Mouse (Mus musculus): ENCODE data around the gene Ctf1. TPM values are rescaled to one million over a fixed set of nuclear protein-coding genes. Genes with fewer than 3 reads are reported as not detected.
A peak's percentile ranks its signal among the peaks of the same experiment; 100 is the strongest.

The Ctf1 gene
- polyA plus RNA-seq (2016; fragmentation: Nextera tagmentation; extraction: Ambion mirVana): 6.7 and 8.3 TPM in 2 replicates

DNA sequence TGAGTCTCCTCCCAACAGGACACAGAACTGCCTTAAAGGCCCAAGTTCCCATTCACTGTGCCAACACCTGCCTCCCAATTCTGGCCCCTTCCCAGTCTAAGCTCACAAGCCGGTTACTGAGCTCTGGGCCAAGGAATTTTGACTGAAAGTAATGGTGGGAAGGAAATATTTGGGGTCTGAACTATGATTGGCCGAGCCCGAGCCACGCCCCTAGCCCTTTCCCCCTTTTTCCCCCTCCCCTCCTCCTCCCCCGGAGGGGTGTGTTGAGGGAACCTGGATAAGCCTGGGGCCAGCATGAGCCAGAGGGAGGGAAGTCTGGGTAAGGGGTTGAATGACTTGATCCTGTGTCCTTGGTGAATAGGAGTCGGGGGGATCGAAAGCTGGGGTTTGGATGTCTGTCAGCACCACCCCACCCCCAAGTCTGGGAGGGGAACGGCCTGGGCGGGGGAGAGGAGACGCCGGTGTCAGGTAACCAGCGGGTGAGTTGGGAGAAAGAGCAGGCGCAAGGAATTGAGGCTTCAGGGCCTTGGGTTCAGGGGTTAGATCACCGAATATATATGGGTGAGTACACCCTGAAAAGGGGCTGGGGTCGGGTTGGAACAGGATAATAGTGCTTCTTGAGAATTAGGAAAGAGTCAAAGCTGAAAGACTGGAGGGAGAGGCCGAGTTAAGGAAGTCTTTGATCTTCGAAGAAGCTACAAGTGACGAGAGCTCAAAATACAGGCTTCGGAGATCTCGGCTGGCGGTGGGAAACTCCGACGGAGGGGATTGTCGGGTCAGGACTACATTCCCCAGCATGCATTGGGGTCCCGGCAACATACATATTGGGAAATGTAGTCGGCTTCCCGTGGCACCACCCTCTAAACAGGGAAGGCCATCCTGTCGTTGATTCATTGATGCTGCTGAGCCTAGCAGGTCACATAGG, at the start of gene Ctf1:
Ctf1 (plus strand) TSS at position 276 of the 925 bp plus-strand sequence.
- H3K4me1 ChIP-seq: peaks cover 39% of the 10 kb centered on the region
- H3K4me2 ChIP-seq: peak within 1 kb of the TSS; percentile 57
- H3K27ac ChIP-seq: peak within 1 kb of the TSS; percentile 85
- peak within 1 kb of the TSS; percentile 31 for H3K4me3 ChIP-seq (replicated peaks)
- H3K9ac ChIP-seq: 0 out of 2 replicates have a peak within 1 kb of the TSS, but pooled peaks have one; percentile 21
- no peaks in the 10 kb centered on the region for H3K27me3 ChIP-seq
- no peaks in the 10 kb centered on the region for H3K9me3 ChIP-seq
- no peaks in the 10 kb centered on the region for H3K36me3 ChIP-seq (replicated peaks)
- 2% methylated on average over 28 of the region's 28 CpGs for WGBS
- ATAC-seq (ENCODE audit: low FRiP score): peak; percentile 47

DNA sequence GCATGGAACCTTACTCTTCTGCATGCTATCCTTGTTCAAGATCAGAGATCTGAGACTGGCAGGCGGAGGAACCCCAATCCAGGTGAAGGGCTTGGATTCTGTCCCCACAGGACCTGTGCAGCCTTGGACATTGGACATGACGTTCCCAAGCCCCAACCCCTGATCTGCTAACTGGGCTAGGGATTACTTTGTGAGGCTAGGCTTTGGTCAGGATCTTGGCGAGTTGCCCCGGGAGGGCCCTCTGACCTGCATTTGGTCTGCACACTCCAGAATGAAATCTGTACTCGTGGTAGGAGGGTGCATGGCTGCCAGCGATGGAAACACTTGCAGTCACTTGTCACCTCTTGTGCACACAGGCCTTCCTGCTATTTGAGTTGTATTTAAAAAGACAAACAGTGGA, 49.6 kb upstream of the Ctf1 start:
- WGBS: 91% methylated on average over 6 of the region's 6 CpGs
- H3K36me3 ChIP-seq (replicated peaks): peaks cover 19% of the 10 kb centered on the region
- H3K4me3 ChIP-seq (replicated peaks): no peak overlapping the region
- no peak overlapping the region for H3K9ac ChIP-seq
- H3K4me2 ChIP-seq: no peak overlapping the region
- no peak overlapping the region for H3K27ac ChIP-seq
- no peaks in the 10 kb centered on the region for H3K27me3 ChIP-seq
- H3K9me3 ChIP-seq: no peaks in the 10 kb centered on the region
- no peak for ATAC-seq (ENCODE audit: low FRiP score)
- no peaks in the 10 kb centered on the region for H3K4me1 ChIP-seq

DNA sequence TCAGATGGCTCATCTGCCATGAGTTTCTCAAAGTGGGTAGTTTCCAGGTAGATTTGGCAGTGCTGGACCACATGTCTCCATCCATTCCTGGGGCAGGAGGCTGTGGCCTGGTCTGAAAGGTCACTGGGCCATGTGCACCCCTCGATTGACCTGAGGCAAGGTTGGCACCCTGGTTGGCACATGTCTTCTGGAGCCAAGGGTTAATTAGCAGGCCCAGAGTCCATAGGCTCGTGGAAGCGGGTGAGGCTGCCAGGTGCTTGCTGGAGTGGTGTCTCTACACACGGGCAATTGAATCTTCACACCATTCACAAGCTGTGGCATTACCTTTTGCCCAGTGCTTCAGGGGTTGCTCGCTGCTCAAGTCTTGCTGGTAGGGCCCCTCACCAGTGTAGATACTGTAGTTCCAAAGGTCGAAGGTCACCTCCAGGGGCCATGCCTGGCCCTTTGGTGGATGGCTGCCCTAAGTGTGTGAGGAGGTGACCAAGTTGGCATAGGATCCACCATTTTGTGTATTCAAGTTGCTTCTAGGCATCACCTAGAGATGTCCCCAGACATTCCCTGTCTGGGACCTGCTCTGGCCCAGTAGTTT, 46.4 kb upstream of the Ctf1 start:
- H3K9me3 ChIP-seq: no peaks in the 10 kb centered on the region
- WGBS: 92% methylated on average over 6 of the region's 6 CpGs
- no peak overlapping the region for H3K9ac ChIP-seq
- H3K4me2 ChIP-seq: no peak overlapping the region
- H3K4me3 ChIP-seq (replicated peaks): no peak overlapping the region
- no peaks in the 10 kb centered on the region for H3K27me3 ChIP-seq
- H3K36me3 ChIP-seq (replicated peaks): peaks cover 14% of the 10 kb centered on the region
- H3K27ac ChIP-seq: no peak overlapping the region
- no peaks in the 10 kb centered on the region for H3K4me1 ChIP-seq
- ATAC-seq (ENCODE audit: low FRiP score): no peak

DNA sequence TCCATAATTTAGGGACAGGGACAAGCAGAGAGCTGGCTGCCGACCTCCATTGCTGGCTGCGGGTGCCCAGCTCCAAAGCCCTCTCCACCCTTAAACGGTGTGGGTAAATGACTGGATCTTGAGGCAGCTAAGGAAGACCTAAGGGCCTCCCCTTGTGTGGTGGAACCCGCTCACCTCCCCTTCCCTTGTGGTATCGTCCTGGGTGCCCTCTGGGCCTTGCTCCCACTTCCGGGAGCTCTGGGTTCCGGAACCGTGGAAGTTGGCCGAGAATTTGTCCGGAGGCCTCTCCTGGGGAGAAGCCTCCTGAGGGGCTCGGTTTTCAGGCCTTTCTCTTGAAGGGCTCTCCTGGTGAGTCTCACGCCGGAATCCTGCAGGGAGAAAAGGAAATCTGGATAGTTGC, 45.9 kb upstream of the Ctf1 start:
- Histone ChIP-seq H3K9me3 (no peaks in the 10 kb centered on the region), H3K27ac (no peak overlapping the region), H3K27me3 (no peaks in the 10 kb centered on the region), H3K36me3 (replicated peaks) (peaks cover 14% of the 10 kb centered on the region), H3K4me2 (no peak overlapping the region), H3K9ac (no peak overlapping the region), H3K4me1 (no peaks in the 10 kb centered on the region), H3K4me3 (replicated peaks) (no peak overlapping the region)
- WGBS: 89% methylated on average over 13 of the region's 13 CpGs
- ATAC-seq (ENCODE audit: low FRiP score): no peak

DNA sequence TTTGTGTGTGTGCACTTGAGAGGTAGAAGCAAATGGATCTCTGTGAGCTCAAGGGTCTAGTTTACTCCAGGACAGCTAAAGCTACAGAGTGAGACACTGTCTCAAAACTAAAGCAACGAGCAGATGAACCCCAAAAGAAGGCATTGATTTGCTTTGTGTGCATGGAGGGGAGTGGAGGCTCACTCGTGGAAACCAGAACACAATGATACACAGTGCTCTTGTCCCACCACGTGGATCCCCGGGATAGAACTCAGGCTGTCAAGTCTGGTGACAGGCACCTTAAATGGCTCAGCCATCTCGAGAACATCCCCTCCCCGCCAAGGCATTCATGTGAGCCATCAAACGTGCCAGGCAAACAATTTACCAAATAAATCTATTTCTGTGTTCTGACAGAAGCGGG, 45.4 kb upstream of the Ctf1 start:
- H3K9ac ChIP-seq: no peak overlapping the region
- no peak overlapping the region for H3K4me3 ChIP-seq (replicated peaks)
- H3K27ac ChIP-seq: no peak overlapping the region
- no peak for ATAC-seq (ENCODE audit: low FRiP score)
- no peaks in the 10 kb centered on the region for H3K27me3 ChIP-seq
- no peaks in the 10 kb centered on the region for H3K9me3 ChIP-seq
- H3K4me2 ChIP-seq: no peak overlapping the region
- H3K4me1 ChIP-seq: no peaks in the 10 kb centered on the region
- peaks cover 14% of the 10 kb centered on the region for H3K36me3 ChIP-seq (replicated peaks)
- WGBS: 84% methylated on average over 8 of the region's 8 CpGs

DNA sequence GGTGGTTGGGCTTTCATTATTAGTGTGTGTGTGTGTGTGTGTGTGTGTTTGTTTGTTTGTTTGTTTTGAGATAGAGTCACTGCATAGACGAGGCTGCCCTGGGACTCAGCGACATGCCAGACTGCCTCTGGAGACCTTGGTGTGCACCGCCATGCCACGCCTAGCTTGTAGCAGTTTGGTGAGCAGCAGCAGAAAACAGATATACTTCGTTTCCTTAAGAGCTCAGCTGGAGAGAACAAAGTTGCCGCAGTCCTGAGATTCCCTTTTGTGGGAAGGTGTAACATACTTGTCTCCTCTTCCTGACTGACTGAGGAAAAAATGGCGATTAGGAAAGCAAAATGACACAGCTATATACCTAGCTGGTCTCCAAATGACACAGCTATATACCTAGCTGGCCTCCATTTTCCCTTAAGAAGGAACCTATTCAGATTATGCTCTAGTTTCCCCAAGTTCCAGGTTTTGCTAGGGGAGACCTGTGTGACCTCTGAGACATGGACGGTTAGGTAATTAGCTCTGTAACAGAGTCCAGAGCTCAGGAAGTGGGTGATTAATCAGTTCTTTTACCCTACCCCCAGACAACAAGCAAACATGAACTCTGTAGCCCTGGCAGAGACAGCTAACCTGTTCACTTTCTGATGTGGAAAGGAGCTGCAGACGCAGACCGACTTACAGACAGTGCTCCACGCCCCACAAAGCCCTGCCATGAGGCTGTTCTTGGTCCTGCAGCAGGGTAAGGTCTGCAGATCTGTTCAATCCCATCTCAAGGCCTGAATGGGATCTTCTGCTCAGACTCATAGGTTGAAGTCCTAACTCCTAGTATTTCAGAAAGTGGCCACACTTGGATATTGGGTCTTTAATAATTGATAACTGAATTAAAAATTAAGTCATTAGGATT, 40.4 kb upstream of the Ctf1 start:
- ATAC-seq (ENCODE audit: low FRiP score): no peak

DNA sequence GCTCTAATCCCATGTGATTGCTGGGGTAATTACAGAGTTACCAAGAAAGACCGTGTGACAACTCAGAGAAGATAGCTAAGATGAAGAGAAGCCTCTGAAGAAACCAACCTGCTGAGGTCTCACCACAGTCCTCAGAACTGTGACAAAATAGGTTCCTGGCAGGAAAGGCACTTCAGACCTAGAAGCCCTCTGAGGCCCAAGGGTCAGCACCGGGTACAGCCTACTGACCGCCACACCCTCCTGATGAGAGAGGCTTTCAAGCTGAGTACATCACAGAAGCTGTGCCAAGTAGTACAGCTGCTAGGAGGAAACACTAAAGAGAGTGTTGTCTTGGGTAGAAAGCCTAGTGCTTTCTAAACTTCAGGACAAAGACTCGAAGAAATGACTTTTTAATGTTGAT, 39.8 kb upstream of the Ctf1 start:
- H3K4me3 ChIP-seq (replicated peaks): no peak overlapping the region
- H3K4me1 ChIP-seq: peaks cover 3% of the 10 kb centered on the region; the same call in 1 of the 2 replicates
- no peaks in the 10 kb centered on the region for H3K9me3 ChIP-seq
- H3K36me3 ChIP-seq (replicated peaks): 0 out of 2 replicates have a peak, but pooled peaks cover 12% of the 10 kb centered on the region
- no peak overlapping the region for H3K27ac ChIP-seq
- 82% methylated on average over 4 of the region's 4 CpGs for WGBS
- H3K9ac ChIP-seq: no peak overlapping the region
- H3K4me2 ChIP-seq: no peak overlapping the region
- no peak for ATAC-seq (ENCODE audit: low FRiP score)
- H3K27me3 ChIP-seq: no peaks in the 10 kb centered on the region

More for the DNA sequence above, 40.4 kb upstream of the Ctf1 start:
- WGBS: 87% methylated on average over 11 of the region's 11 CpGs
- Histone ChIP-seq H3K4me1 (peaks cover 3% of the 10 kb centered on the region; the same call in 1 of the 2 replicates), H3K36me3 (replicated peaks) (0 out of 2 replicates have a peak, but pooled peaks cover 10% of the 10 kb centered on the region), H3K27me3 (no peaks in the 10 kb centered on the region), H3K4me2 (no peak overlapping the region), H3K4me3 (replicated peaks) (no peak overlapping the region), H3K9ac (no peak overlapping the region), H3K27ac (no peak overlapping the region), H3K9me3 (no peaks in the 10 kb centered on the region)

DNA sequence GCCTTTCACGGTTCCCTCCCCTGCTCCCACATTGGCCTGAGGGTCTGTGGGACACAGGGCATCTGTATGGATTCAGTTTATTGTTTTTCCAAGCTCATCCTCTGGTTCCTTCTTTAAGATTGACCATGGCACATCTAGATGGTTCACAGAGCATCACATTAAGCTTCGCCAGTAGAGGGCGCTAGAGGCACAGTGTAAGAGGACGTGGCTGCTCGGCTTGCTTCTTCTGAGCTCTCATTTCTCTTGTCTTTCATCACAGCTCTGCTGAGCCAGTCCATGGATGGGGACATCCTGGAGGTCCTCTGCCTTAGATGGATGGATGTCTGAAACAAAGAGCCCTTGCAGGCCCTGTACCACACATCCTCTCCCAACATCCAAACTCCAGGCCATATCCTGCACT, 37.6 kb upstream of the Ctf1 start:
- H3K27me3 ChIP-seq: no peaks in the 10 kb centered on the region
- H3K4me2 ChIP-seq: no peak overlapping the region
- no peaks in the 10 kb centered on the region for H3K9me3 ChIP-seq
- 0 out of 2 replicates have a peak, but pooled peaks cover 12% of the 10 kb centered on the region for H3K36me3 ChIP-seq (replicated peaks)
- 6% methylated on average over 5 of the region's 5 CpGs for WGBS
- H3K4me1 ChIP-seq: peaks cover 3% of the 10 kb centered on the region; the same call in 1 of the 2 replicates
- 0 out of 2 replicates have a peak overlapping the region, but pooled peaks have one; percentile 13 for H3K9ac ChIP-seq
- ATAC-seq (ENCODE audit: low FRiP score): peak; percentile 65; the same call in 1 of the 2 replicates
- H3K4me3 ChIP-seq (replicated peaks): no peak overlapping the region; the same call in 1 of the 2 replicates
- H3K27ac ChIP-seq: peak overlapping the region; percentile 39; the same call in 1 of the 2 replicates

DNA sequence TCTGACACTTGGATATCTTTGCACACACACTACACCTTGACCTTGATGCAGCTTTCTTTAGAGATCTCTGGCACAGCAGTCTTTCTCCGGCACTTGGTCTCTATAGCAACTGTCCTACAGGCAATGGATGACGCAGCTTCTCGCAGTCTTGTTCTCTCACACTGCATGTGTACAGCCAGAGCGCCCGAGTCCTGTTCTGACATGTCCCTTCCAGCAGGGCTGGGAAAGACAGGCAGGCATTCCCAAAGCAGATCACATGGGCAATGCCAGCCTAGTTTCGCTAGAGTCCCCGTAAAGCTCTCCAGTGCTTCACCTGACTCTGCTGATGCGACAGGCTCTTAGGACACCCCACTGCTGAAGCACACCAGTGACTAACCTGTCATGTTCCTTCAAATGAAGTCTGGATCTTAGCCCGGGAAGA, 37.1 kb upstream of the Ctf1 start:
- no peaks in the 10 kb centered on the region for H3K27me3 ChIP-seq
- H3K27ac ChIP-seq: peak overlapping the region; percentile 39; the same call in 1 of the 2 replicates
- H3K4me1 ChIP-seq: peaks cover 3% of the 10 kb centered on the region; the same call in 1 of the 2 replicates
- 79% methylated on average over 9 of the region's 9 CpGs for WGBS
- H3K4me2 ChIP-seq: no peak overlapping the region
- H3K9ac ChIP-seq: 0 out of 2 replicates have a peak overlapping the region, but pooled peaks have one; percentile 13
- no peak for ATAC-seq (ENCODE audit: low FRiP score)
- H3K36me3 ChIP-seq (replicated peaks): 0 out of 2 replicates have a peak, but pooled peaks cover 12% of the 10 kb centered on the region
- no peaks in the 10 kb centered on the region for H3K9me3 ChIP-seq
- H3K4me3 ChIP-seq (replicated peaks): no peak overlapping the region

DNA sequence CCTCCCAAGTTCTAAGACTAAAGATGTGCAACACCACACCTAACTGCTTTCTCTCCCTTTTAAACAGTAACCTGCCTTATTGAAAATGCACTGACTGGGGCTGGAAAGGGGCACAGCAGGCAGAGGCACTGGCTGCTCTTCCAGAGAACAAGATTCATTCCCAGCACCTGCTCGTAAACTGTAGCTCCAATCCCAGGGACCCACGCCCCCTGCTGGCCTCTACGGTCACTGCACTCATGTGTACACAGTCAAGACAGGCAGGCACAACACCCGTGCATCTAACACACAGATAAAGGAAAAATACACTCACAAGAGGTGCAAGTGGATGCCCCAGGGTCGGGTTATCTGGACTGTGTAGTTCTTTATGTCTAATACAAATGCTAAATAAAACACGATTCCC, 35.5 kb upstream of the Ctf1 start:
- Histone ChIP-seq H3K36me3 (replicated peaks) (0 out of 2 replicates have a peak, but pooled peaks cover 12% of the 10 kb centered on the region), H3K9ac (no peak overlapping the region), H3K27ac (no peak overlapping the region), H3K4me2 (no peak overlapping the region), H3K4me3 (replicated peaks) (no peak overlapping the region), H3K9me3 (no peaks in the 10 kb centered on the region), H3K27me3 (no peaks in the 10 kb centered on the region), H3K4me1 (peaks cover 3% of the 10 kb centered on the region; the same call in 1 of the 2 replicates)
- 69% methylated on average over 6 of the region's 6 CpGs for WGBS
- no peak for ATAC-seq (ENCODE audit: low FRiP score)

DNA sequence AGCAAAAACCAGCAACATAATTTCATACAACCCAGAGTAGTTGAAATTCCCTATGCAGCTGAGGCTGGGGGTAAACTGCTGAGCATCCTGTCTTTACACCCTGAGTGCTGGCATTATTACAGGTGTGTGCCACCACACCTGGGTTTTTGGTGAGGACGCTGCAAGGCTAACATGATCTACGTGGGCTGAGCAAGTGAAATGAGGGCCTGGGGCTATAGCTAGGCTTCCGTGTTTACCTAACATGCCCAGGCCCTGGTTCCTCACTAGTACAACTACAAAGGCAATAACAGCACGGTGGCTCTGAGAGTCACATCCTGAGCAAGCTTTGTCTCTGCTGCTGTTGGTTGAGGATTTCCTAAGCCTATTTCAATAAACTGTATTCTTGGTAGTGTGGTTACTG, 34.9 kb upstream of the Ctf1 start:
- peaks cover 3% of the 10 kb centered on the region; the same call in 1 of the 2 replicates for H3K4me1 ChIP-seq
- no peaks in the 10 kb centered on the region for H3K9me3 ChIP-seq
- no peaks in the 10 kb centered on the region for H3K27me3 ChIP-seq
- ATAC-seq (ENCODE audit: low FRiP score): no peak
- 0 out of 2 replicates have a peak, but pooled peaks cover 12% of the 10 kb centered on the region for H3K36me3 ChIP-seq (replicated peaks)
- no peak overlapping the region for H3K4me2 ChIP-seq
- no peak overlapping the region for H3K27ac ChIP-seq
- 92% methylated on average over 4 of the region's 4 CpGs for WGBS
- no peak overlapping the region for H3K9ac ChIP-seq
- H3K4me3 ChIP-seq (replicated peaks): no peak overlapping the region
